Mouse (Mus musculus) kidney, adult 11 months (tissue): ENCODE measurements around the gene Ruvbl1.
A peak's percentile ranks its signal among the peaks of the same experiment; 100 is the strongest.

ENCODE experiments used
- DNase-seq: peaks from one replicate; pipeline ENCODE4 v3.0.0; 2022

Gene Ruvbl1

GRCm38 (mm10) chr6:88465181-88465920 is at the start of gene Ruvbl1:
Ruvbl1 (plus strand) TSS chr6:88465409.
- DNase-seq: peak; percentile 93

GRCm38 (mm10) chr6:88416130-88416758 is 49.0 kb upstream of the Ruvbl1 start:
- peak; percentile 67 for DNase-seq

- peak; percentile 54 for DNase-seq
These were observed 34.0 kb upstream of the Ruvbl1 start for GRCm38 (mm10) chr6:88431202-88431601.

GRCm38 (mm10) chr6:88435609-88436008 is 29.6 kb upstream of the Ruvbl1 start:
- no peak for DNase-seq

- no peak for DNase-seq
These were observed 26.2 kb upstream of the Ruvbl1 start for GRCm38 (mm10) chr6:88439056-88439455.

- no peak for DNase-seq
These were observed 22.7 kb upstream of the Ruvbl1 start for GRCm38 (mm10) chr6:88442551-88442950.

- DNase-seq: no peak
These were observed 21.8 kb upstream of the Ruvbl1 start for GRCm38 (mm10) chr6:88443446-88443845.

GRCm38 (mm10) chr6:88444076-88444750 is 21.0 kb upstream of the Ruvbl1 start:
- DNase-seq: peak; percentile 39

- no peak for DNase-seq
These were observed 19.5 kb upstream of the Ruvbl1 start for GRCm38 (mm10) chr6:88445661-88446060.

- DNase-seq: peak; percentile 64
These were observed 18.9 kb upstream of the Ruvbl1 start, which contains the start of gene Eefsec for GRCm38 (mm10) chr6:88446063-88447002. Eefsec (minus strand) TSS chr6:88446539.

- DNase-seq: no peak
These were observed 17.8 kb upstream of the Ruvbl1 start for GRCm38 (mm10) chr6:88447454-88447853.

- no peak for DNase-seq
These were observed 10.7 kb upstream of the Ruvbl1 start for GRCm38 (mm10) chr6:88454545-88454944.

GRCm38 (mm10) chr6:88469878-88470277 is 4.7 kb downstream of the Ruvbl1 start:
- no peak for DNase-seq

- DNase-seq: no peak
These were observed 15.2 kb downstream of the Ruvbl1 start for GRCm38 (mm10) chr6:88480421-88480820.

GRCm38 (mm10) chr6:88483111-88483510 is 17.9 kb downstream of the Ruvbl1 start:
- DNase-seq: peak; percentile 18

GRCm38 (mm10) chr6:88483913-88484312 is 18.7 kb downstream of the Ruvbl1 start:
- DNase-seq: no peak

GRCm38 (mm10) chr6:88485378-88485777 is 20.2 kb downstream of the Ruvbl1 start:
- DNase-seq: no peak

- peak; percentile 20 for DNase-seq
These were observed 21.7 kb downstream of the Ruvbl1 start for GRCm38 (mm10) chr6:88486893-88487292.

GRCm38 (mm10) chr6:88489026-88489425 is 23.8 kb downstream of the Ruvbl1 start:
- no peak for DNase-seq

GRCm38 (mm10) chr6:88489834-88490233 is 24.6 kb downstream of the Ruvbl1 start:
- DNase-seq: no peak

GRCm38 (mm10) chr6:88490629-88491354 is 25.6 kb downstream of the Ruvbl1 start:
- no peak for DNase-seq

GRCm38 (mm10) chr6:88493712-88494111 is 28.5 kb downstream of the Ruvbl1 start:
- DNase-seq: no peak
